Comparison of ENCODE assay signal across 28 mouse cellular contexts in genomic region chr1:153489963-153490362, GRCm38 (mm10). TPM values are rescaled to one million over a fixed set of nuclear protein-coding genes. Genes with fewer than 3 reads are reported as not detected.
A peak's percentile ranks its signal among the peaks of the same experiment; 100 is the strongest.
DNase-seq lines count a peak whose midpoint lies in the region; ATAC-seq and TF ChIP-seq lines count a peak whose summit lies in the region.
"Had no signal": no experiment of that assay in that cellular context is flagged by ENCODE, and none has a peak within 500 bp of the region (broad histone marks: within the 10 kb centered on the region; RNA-seq: fewer than 3 reads in every experiment).

No protein-coding gene starts in this region.

- TF ChIP-seq POLR2A in ES-Bruce4 (IDR thresholded peaks at IDR 0.05; ENCODE audit: insufficient read depth, low read length) = no peak

- TF ChIP-seq CTCF in midbrain, postnatal 0 days (IDR thresholded peaks at IDR 0.05) = no peak
- TF ChIP-seq CTCF in ES-Bruce4 (IDR thresholded peaks at IDR 0.05; ENCODE audit: low read depth, low read length) = no peak

- H3K4me3 ChIP-seq in midbrain, embryonic 11.5 days (ENCODE audit: low read depth, low read length) = no peak overlapping the region
- H3K4me3 ChIP-seq in midbrain, postnatal 0 days (ENCODE audit: low read depth, low read length) = no peak overlapping the region
- H3K4me3 ChIP-seq in ES-Bruce4 (ENCODE audit: low read depth, low read length) (no peak overlapping the region), macrophage (ENCODE audit: inconsistent target) (no peak overlapping the region)
- H3K4me3 ChIP-seq: embryonic facial prominence, embryonic 13.5 days; forebrain, embryonic 10.5 days; forebrain, embryonic 15.5 days; heart, embryonic 10.5 days; hindbrain, embryonic 12.5 days; kidney, embryonic 15.5 days; layer of hippocampus, adult 2 months; left cerebral cortex, adult 2 months; limb, embryonic 13.5 days; midbrain, embryonic 15.5 days had no signal

- ATAC-seq in midbrain, embryonic 11.5 days (ENCODE audit: low FRiP score) = no peak
- no peak for ATAC-seq in midbrain, postnatal 0 days (ENCODE audit: low FRiP score)
- ATAC-seq: forebrain, embryonic 15.5 days; intestine, embryonic 16.5 days; lung, postnatal 0 days; midbrain, embryonic 15.5 days had no signal

- DNase-seq in heart, adult 11 months = peak; percentile 76
- DNase-seq in heart, adult 9 months (ENCODE audit: low spot score in 2 of 2) = no peak
- DNase-seq in midbrain, embryonic 11.5 days (ENCODE audit: low spot score, missing footprints) = peak; percentile 28
- no peak for DNase-seq in midbrain, postnatal 0 days (ENCODE audit: low spot score)
- DNase-seq in cerebellum, postnatal 4 days (ENCODE audit: low spot score in 2 of 2) = no peak
- DNase-seq: adrenal gland, postnatal 25 days; cerebellum, adult 11 months; cerebellum, adult 9-11 months; heart, postnatal 36 days; lung, adult 18-20 months; right cerebral cortex, postnatal 4 days; thymus, postnatal 4 days had no signal

- no peaks in the 10 kb centered on the region for H3K9me3 ChIP-seq in midbrain, embryonic 11.5 days (ENCODE audit: control insufficient read depth, low read length)
- no peaks in the 10 kb centered on the region for H3K9me3 ChIP-seq in midbrain, postnatal 0 days (ENCODE audit: low read length)
- no peaks in the 10 kb centered on the region for H3K9me3 ChIP-seq in ES-Bruce4 (replicated peaks; ENCODE audit: control insufficient read depth, insufficient read depth, low read length, poor library complexity, severe bottlenecking)
- H3K9me3 ChIP-seq: embryonic facial prominence, embryonic 13.5 days; forebrain, embryonic 10.5 days; forebrain, embryonic 15.5 days; heart, embryonic 10.5 days; hindbrain, embryonic 12.5 days; kidney, embryonic 15.5 days; limb, embryonic 13.5 days; midbrain, embryonic 15.5 days had no signal

- no peak overlapping the region for H3K4me2 ChIP-seq in midbrain, embryonic 11.5 days
- no peak overlapping the region for H3K4me2 ChIP-seq in midbrain, postnatal 0 days (ENCODE audit: low read depth, low read length, poor library complexity, severe bottlenecking)
- H3K4me2 ChIP-seq: embryonic facial prominence, embryonic 13.5 days; forebrain, embryonic 15.5 days; hindbrain, embryonic 12.5 days; kidney, embryonic 15.5 days; limb, embryonic 13.5 days; liver, embryonic 11.5 days; midbrain, embryonic 15.5 days had no signal

- WGBS in midbrain, embryonic 11.5 days = 91% methylated on average over 4 of the region's 4 CpGs
- 84% methylated on average over 4 of the region's 4 CpGs for WGBS in midbrain, postnatal 0 days
- 98% methylated on average over 4 of the region's 4 CpGs for WGBS in macrophage (ENCODE audit: missing documents)

- H3K27ac ChIP-seq in midbrain, embryonic 11.5 days (ENCODE audit: low read depth, low read length) = no peak overlapping the region
- no peak overlapping the region for H3K27ac ChIP-seq in midbrain, postnatal 0 days (ENCODE audit: low read depth, low read length)
- H3K27ac ChIP-seq in ES-Bruce4 (ENCODE audit: insufficient read depth, low read length) (no peak overlapping the region; the same call in 1 of the 2 replicates), macrophage (peak overlapping the region; percentile 76)
- H3K27ac ChIP-seq: embryonic facial prominence, embryonic 13.5 days; forebrain, embryonic 10.5 days; forebrain, embryonic 15.5 days; heart, embryonic 10.5 days; hindbrain, embryonic 12.5 days; kidney, embryonic 15.5 days; layer of hippocampus, adult 2 months; left cerebral cortex, adult 2 months; limb, embryonic 13.5 days; midbrain, embryonic 15.5 days had no signal

- peaks cover 7% of the 10 kb centered on the region for H3K4me1 ChIP-seq in midbrain, embryonic 11.5 days (ENCODE audit: control insufficient read depth, insufficient read depth, low read length)
- peaks cover 4% of the 10 kb centered on the region; the same call in 1 of the 2 replicates for H3K4me1 ChIP-seq in midbrain, postnatal 0 days (ENCODE audit: insufficient read depth, low read length)
- peaks cover 2% of the 10 kb centered on the region for H3K4me1 ChIP-seq in ES-Bruce4 (ENCODE audit: control insufficient read depth, insufficient read depth, low read length)

- no peaks in the 10 kb centered on the region for H3K27me3 ChIP-seq in midbrain, embryonic 11.5 days (ENCODE audit: control insufficient read depth, insufficient read depth, low read length)
- H3K27me3 ChIP-seq in midbrain, postnatal 0 days (ENCODE audit: insufficient read depth, low read length) = no peaks in the 10 kb centered on the region
- H3K27me3 ChIP-seq in ES-Bruce4 (ENCODE audit: control insufficient read depth, insufficient read depth, low read length, poor library complexity, severe bottlenecking) = no peaks in the 10 kb centered on the region
- H3K27me3 ChIP-seq: embryonic facial prominence, embryonic 13.5 days; forebrain, embryonic 15.5 days; hindbrain, embryonic 12.5 days; kidney, embryonic 15.5 days; limb, embryonic 13.5 days; midbrain, embryonic 15.5 days had no signal

- no peak for TF ChIP-seq EP300 in ES-Bruce4 (IDR thresholded peaks at IDR 0.05; ENCODE audit: insufficient read depth, low read depth, low read length)

- H3K79me2 ChIP-seq in macrophage (ENCODE audit: inconsistent target) = peaks cover 25% of the 10 kb centered on the region

- H3K36me3 ChIP-seq in midbrain, embryonic 11.5 days (ENCODE audit: control insufficient read depth, insufficient read depth, low read length) = no peaks in the 10 kb centered on the region
- no peaks in the 10 kb centered on the region for H3K36me3 ChIP-seq in midbrain, postnatal 0 days (ENCODE audit: insufficient read depth, low read length)
- H3K36me3 ChIP-seq in ES-Bruce4 (ENCODE audit: control insufficient read depth, insufficient read depth, low read length, poor library complexity, severe bottlenecking) = peaks cover 5% of the 10 kb centered on the region
- H3K36me3 ChIP-seq in macrophage (ENCODE audit: inconsistent target) = no peaks in the 10 kb centered on the region
- H3K36me3 ChIP-seq: embryonic facial prominence, embryonic 13.5 days; forebrain, embryonic 15.5 days; heart, embryonic 10.5 days; hindbrain, embryonic 12.5 days; kidney, embryonic 15.5 days; limb, embryonic 13.5 days; midbrain, embryonic 15.5 days had no signal

- H3K9ac ChIP-seq in midbrain, embryonic 11.5 days (ENCODE audit: low read length) = no peak overlapping the region
- H3K9ac ChIP-seq in midbrain, postnatal 0 days (replicated peaks; ENCODE audit: low read length, poor library complexity, severe bottlenecking) = no peak overlapping the region
- H3K9ac ChIP-seq in ES-Bruce4 (ENCODE audit: low read depth, poor library complexity, severe bottlenecking) = 0 out of 2 replicates have a peak overlapping the region, but pooled peaks have one; percentile 7
- H3K9ac ChIP-seq: embryonic facial prominence, embryonic 13.5 days; forebrain, embryonic 15.5 days; hindbrain, embryonic 12.5 days; kidney, embryonic 15.5 days; limb, embryonic 13.5 days; midbrain, embryonic 15.5 days had no signal

RNA-seq across cellular contexts. Expression of gene Dhx9, which starts 2.5 kb away (rescaled TPM):
- 27.0 and 35.6 TPM in 2 replicates for polyA plus RNA-seq in midbrain, embryonic 11.5 days (2014; fragmentation: Nextera tagmentation; extraction: Ambion mirVana)
- total RNA-seq in midbrain, postnatal 0 days (2014; rRNA removed) = 53.7 and 134 TPM in 2 replicates
- polyA plus RNA-seq in midbrain, postnatal 0 days (2015; fragmentation: Nextera tagmentation; extraction: Ambion mirVana) = 20.3 and 30.0 TPM in 2 replicates
- polyA plus RNA-seq in ES-Bruce4 (2011; ENCODE audit: insufficient read depth, insufficient read length, low read depth, missing spikeins) (257 and 282 TPM in 2 replicates), macrophage (2018) (51.6 to 87.8 TPM (median 81.8 TPM) in 3 replicates)
- 100 to 1,000 TPM; 139 to 418 (median 222) TPM for total RNA-seq in macrophage (2018; cell fraction: chromatin; rRNA removed)
- total RNA-seq in macrophage (2018; cell fraction: cytosol; rRNA removed) = 10 to 100 TPM; 29.3 to 79.3 (median 55.6) TPM
- total RNA-seq in macrophage (2018; cell fraction: nucleus; rRNA removed) = 100 to 1,000 TPM in 22 of 26 experiments, 10 to 100 TPM in 4; 81.2 to 270 (median 124) TPM

RNA-seq across cellular contexts. Expression of gene Npl, which starts 59.9 kb away (rescaled TPM):
- polyA plus RNA-seq in midbrain, embryonic 11.5 days (2014; fragmentation: Nextera tagmentation; extraction: Ambion mirVana) = 20.5 and 23.6 TPM in 2 replicates
- 8.1 and 11.6 TPM in 2 replicates for total RNA-seq in midbrain, postnatal 0 days (2014; rRNA removed)
- polyA plus RNA-seq in midbrain, postnatal 0 days (2015; fragmentation: Nextera tagmentation; extraction: Ambion mirVana) = 12.0 and 12.3 TPM in 2 replicates
- polyA plus RNA-seq in ES-Bruce4 (2011; ENCODE audit: insufficient read depth, insufficient read length, low read depth, missing spikeins) = 9.2 and 10.0 TPM in 2 replicates
- 10 to 100 TPM in 6 of 26 experiments, 1 to 10 TPM in 17, under 1 TPM in 3; 0.45 to 22.3 (median 3.8) TPM for total RNA-seq in macrophage (2018; cell fraction: chromatin; rRNA removed)
- 10 to 100 TPM in 24 of 26 experiments, 1 to 10 TPM in 2; 9.1 to 33.0 (median 18.9) TPM for total RNA-seq in macrophage (2018; cell fraction: cytosol; rRNA removed)
- 10 to 100 TPM in 3 of 26 experiments, 1 to 10 TPM in 23; 2.5 to 14.3 (median 5.3) TPM for total RNA-seq in macrophage (2018; cell fraction: nucleus; rRNA removed)
- polyA plus RNA-seq in macrophage (2018) = 30.0 to 56.0 TPM (median 46.8 TPM) in 3 replicates
- total RNA-seq: neutrophil, adult 5-6 weeks had no signal

Comparison
In these comparisons a context has a peak if more than half of its experiments do, and no peak if none do; other contexts are left out.
1. DNase-seq: peak in heart, adult 11 months (single experiment) and midbrain, embryonic 11.5 days (single experiment); none in heart, adult 9 months (0 of 2), midbrain, postnatal 0 days (single experiment) and cerebellum, postnatal 4 days (0 of 2).